Comparison of ENCODE assay signal across 8 mouse cellular contexts in the genomic region with DNA sequence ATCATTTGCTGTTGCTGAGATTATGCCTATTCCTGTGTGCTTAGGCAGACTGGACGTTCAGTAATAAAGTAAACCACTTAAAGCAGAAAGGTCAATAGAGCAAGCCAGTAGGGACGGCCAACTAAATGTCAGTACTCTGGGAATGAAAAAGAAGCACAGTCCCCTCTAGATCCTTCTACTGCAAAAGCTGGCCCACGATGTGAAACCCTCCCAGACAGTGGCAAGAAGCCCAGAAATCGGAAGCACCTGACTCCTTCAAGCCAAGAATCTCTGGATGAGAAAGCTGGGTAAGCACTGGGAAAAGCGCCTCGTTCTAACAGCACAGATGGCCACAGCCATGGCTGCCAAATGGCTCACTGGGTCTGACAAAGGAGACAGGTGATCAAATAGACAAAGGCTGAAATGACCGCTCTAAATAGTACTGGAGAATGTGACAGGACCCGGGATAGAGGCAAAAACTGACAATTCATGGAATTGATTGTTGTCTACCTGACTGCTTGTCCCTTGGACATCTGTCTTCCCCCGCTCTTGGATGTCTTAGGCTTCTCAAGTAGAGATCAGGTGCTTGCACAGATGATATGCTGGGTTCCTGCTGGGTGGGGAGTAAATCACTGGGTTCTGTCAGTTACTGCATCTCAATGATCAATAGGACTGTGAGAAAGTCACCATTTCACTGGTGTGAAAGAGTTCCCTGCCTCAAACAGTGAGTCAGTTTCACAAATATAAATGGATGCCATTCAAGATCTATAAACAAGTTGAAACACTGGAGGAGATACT.
DNase-seq lines count a peak whose midpoint lies in the region; ATAC-seq lines count a peak whose summit lies in the region.
"Had no signal": no experiment of that assay in that cellular context is flagged by ENCODE, and none has a peak within 500 bp of the region (broad histone marks: within the 10 kb centered on the region; RNA-seq: fewer than 3 reads in every experiment).

No protein-coding gene starts in this region.

- H3K4me3 ChIP-seq in neural tube, embryonic 14.5 days (ENCODE audit: low read depth, low read length), result no peak overlapping the region
- no peak overlapping the region for H3K4me3 ChIP-seq in forebrain, embryonic 16.5 days (replicated peaks; ENCODE audit: low read length)
- no peak overlapping the region for H3K4me3 ChIP-seq in hindbrain, embryonic 16.5 days (ENCODE audit: low read length)
- H3K4me3 ChIP-seq: neural tube, embryonic 12.5 days had no signal

- H3K9me3 ChIP-seq in neural tube, embryonic 14.5 days (ENCODE audit: control insufficient read depth, low read length), result no peaks in the 10 kb centered on the region
- no peaks in the 10 kb centered on the region for H3K9me3 ChIP-seq in forebrain, embryonic 16.5 days (ENCODE audit: control insufficient read depth, low read length)
- no peaks in the 10 kb centered on the region for H3K9me3 ChIP-seq in hindbrain, embryonic 16.5 days (ENCODE audit: control insufficient read depth, low read length)
- H3K9me3 ChIP-seq: neural tube, embryonic 12.5 days had no signal

- no peaks in the 10 kb centered on the region for H3K36me3 ChIP-seq in neural tube, embryonic 14.5 days (ENCODE audit: control insufficient read depth, insufficient read depth, low read length)
- no peaks in the 10 kb centered on the region for H3K36me3 ChIP-seq in forebrain, embryonic 16.5 days (ENCODE audit: control insufficient read depth, insufficient read depth)
- H3K36me3 ChIP-seq in hindbrain, embryonic 16.5 days (ENCODE audit: control insufficient read depth, insufficient read depth, low read length), result no peaks in the 10 kb centered on the region
- H3K36me3 ChIP-seq: neural tube, embryonic 12.5 days had no signal

- H3K4me1 ChIP-seq in neural tube, embryonic 14.5 days (ENCODE audit: control insufficient read depth, insufficient read depth, low read length), result no peaks in the 10 kb centered on the region
- peaks cover 6% of the 10 kb centered on the region; the same call in 1 of the 2 replicates for H3K4me1 ChIP-seq in forebrain, embryonic 16.5 days (replicated peaks; ENCODE audit: control insufficient read depth, insufficient read depth, low read length)
- H3K4me1 ChIP-seq in hindbrain, embryonic 16.5 days (ENCODE audit: control insufficient read depth, insufficient read depth, low read depth, low read length), result no peaks in the 10 kb centered on the region
- H3K4me1 ChIP-seq: neural tube, embryonic 12.5 days had no signal

- H3K4me2 ChIP-seq in neural tube, embryonic 14.5 days (ENCODE audit: low read depth, low read length), result no peak overlapping the region
- H3K4me2 ChIP-seq in forebrain, embryonic 16.5 days (ENCODE audit: low read length), result no peak overlapping the region
- H3K4me2 ChIP-seq in hindbrain, embryonic 16.5 days (ENCODE audit: low read length), result no peak overlapping the region
- H3K4me2 ChIP-seq: neural tube, embryonic 12.5 days had no signal

- no peaks in the 10 kb centered on the region for H3K27me3 ChIP-seq in neural tube, embryonic 14.5 days (ENCODE audit: control insufficient read depth, insufficient read depth, low read length)
- H3K27me3 ChIP-seq in forebrain, embryonic 16.5 days (replicated peaks; ENCODE audit: control insufficient read depth, insufficient read depth, low read length), result no peaks in the 10 kb centered on the region
- no peaks in the 10 kb centered on the region for H3K27me3 ChIP-seq in hindbrain, embryonic 16.5 days (replicated peaks; ENCODE audit: control insufficient read depth, insufficient read depth, low read length)
- H3K27me3 ChIP-seq: neural tube, embryonic 12.5 days had no signal

- no peak overlapping the region for H3K27ac ChIP-seq in neural tube, embryonic 14.5 days (ENCODE audit: low read depth, low read length)
- H3K27ac ChIP-seq in forebrain, embryonic 16.5 days (ENCODE audit: low read length), result peak overlapping the region; percentile 72
- peak overlapping the region; percentile 61; the same call in 1 of the 2 replicates for H3K27ac ChIP-seq in hindbrain, embryonic 16.5 days (ENCODE audit: low read depth, low read length)
- H3K27ac ChIP-seq: neural tube, embryonic 12.5 days had no signal

- peak; percentile 46; the same call in 1 of the 2 replicates for ATAC-seq in neural tube, embryonic 14.5 days (ENCODE audit: low read depth)
- peak; percentile 84 for ATAC-seq in forebrain, embryonic 16.5 days
- ATAC-seq in hindbrain, embryonic 16.5 days, result peak; percentile 98

- 69% methylated on average over 9 of the region's 9 CpGs for WGBS in neural tube, embryonic 14.5 days
- 40% methylated on average over 9 of the region's 9 CpGs for WGBS in forebrain, embryonic 16.5 days
- 59% methylated on average over 9 of the region's 9 CpGs for WGBS in hindbrain, embryonic 16.5 days

- no peak for DNase-seq in neural tube, embryonic 10.5 days (ENCODE audit: extremely low spot score, low spot score)
- DNase-seq in lung, postnatal 10 days, result peak; percentile 4
- DNase-seq in spleen, postnatal 14 days (ENCODE audit: low spot score in 2 of 2), result no peak
- DNase-seq in thymus, postnatal 0 days (ENCODE audit: low spot score), result no peak

- no peak overlapping the region for H3K9ac ChIP-seq in neural tube, embryonic 14.5 days (replicated peaks; ENCODE audit: low read depth, low read length)
- no peak overlapping the region for H3K9ac ChIP-seq in forebrain, embryonic 16.5 days (replicated peaks; ENCODE audit: low read depth, low read length)
- no peak overlapping the region for H3K9ac ChIP-seq in hindbrain, embryonic 16.5 days (ENCODE audit: low read depth, low read length)
- H3K9ac ChIP-seq: neural tube, embryonic 12.5 days had no signal

Comparison
In these comparisons a context has a peak if more than half of its experiments do, and no peak if none do; other contexts are left out.
1. ATAC-seq: peak in every context shown above with its lines; median percentile 98 in hindbrain, embryonic 16.5 days; 84 in forebrain, embryonic 16.5 days; 46 in neural tube, embryonic 14.5 days.